Mouse (Mus musculus): Measurements from ENCODE around the gene Musk. TPM values are rescaled to one million over a fixed set of nuclear protein-coding genes. Genes with fewer than 3 reads are reported as not detected.
"Not testable (repeated sequence)": the region's sequence is repeated elsewhere in the genome, so short reads cannot be mapped to it uniquely, and the experiment has no call there.

Gene Musk
- polyA plus RNA-seq (2015; fragmentation: Nextera tagmentation; extraction: Ambion mirVana), result 0.42 and 0.50 TPM in 2 replicates

- Histone ChIP-seq H3K9ac (replicated peaks) (no peak within 1 kb of the TSS), H3K9me3 (replicated peaks) (no peaks in the 10 kb centered on the region), H3K4me1 (no peaks in the 10 kb centered on the region), H3K4me3 (replicated peaks) (no peak within 1 kb of the TSS), H3K4me2 (no peak within 1 kb of the TSS), H3K27me3 (replicated peaks) (no peaks in the 10 kb centered on the region), H3K36me3 (no peaks in the 10 kb centered on the region), H3K27ac (replicated peaks) (no peak within 1 kb of the TSS)
- no peak for ATAC-seq (ENCODE audit: low FRiP score)
- WGBS, result 82% methylated on average over 11 of the region's 11 CpGs
These were observed at the start of gene Musk for GRCm38 (mm10) chr4:58285687-58286086. TSS of gene Musk (plus strand) at chr4:58285960.

- no peak overlapping the region for H3K27ac ChIP-seq (replicated peaks)
- no peaks in the 10 kb centered on the region for H3K9me3 ChIP-seq (replicated peaks)
- H3K27me3 ChIP-seq (replicated peaks), result no peaks in the 10 kb centered on the region
- no peaks in the 10 kb centered on the region for H3K4me1 ChIP-seq
- 86% methylated on average over 7 of the region's 7 CpGs for WGBS
- ATAC-seq (ENCODE audit: low FRiP score), result no peak
- H3K4me3 ChIP-seq (replicated peaks), result no peak overlapping the region
- H3K9ac ChIP-seq (replicated peaks), result no peak overlapping the region
- H3K4me2 ChIP-seq, result no peak overlapping the region
- H3K36me3 ChIP-seq, result no peaks in the 10 kb centered on the region
These were observed 45.3 kb upstream of the Musk start for GRCm38 (mm10) chr4:58240416-58240815.

- 83% methylated on average over 1 of the region's 1 CpGs for WGBS
- no peaks in the 10 kb centered on the region for H3K4me1 ChIP-seq
- no peak overlapping the region for H3K27ac ChIP-seq (replicated peaks)
- H3K9ac ChIP-seq (replicated peaks), result no peak overlapping the region
- no peak overlapping the region for H3K4me2 ChIP-seq
- no peak overlapping the region for H3K4me3 ChIP-seq (replicated peaks)
- H3K36me3 ChIP-seq, result no peaks in the 10 kb centered on the region
- no peak for ATAC-seq (ENCODE audit: low FRiP score)
- no peaks in the 10 kb centered on the region for H3K9me3 ChIP-seq (replicated peaks)
- no peaks in the 10 kb centered on the region for H3K27me3 ChIP-seq (replicated peaks)
These were observed 40.2 kb upstream of the Musk start for GRCm38 (mm10) chr4:58245544-58245943.

GRCm38 (mm10) chr4:58252381-58252780, 33.4 kb upstream of the Musk start:
- Histone ChIP-seq H3K9me3 (replicated peaks) (no peaks in the 10 kb centered on the region), H3K4me3 (replicated peaks) (no peak overlapping the region), H3K4me2 (no peak overlapping the region), H3K4me1 (no peaks in the 10 kb centered on the region), H3K27ac (replicated peaks) (no peak overlapping the region), H3K36me3 (no peaks in the 10 kb centered on the region), H3K9ac (replicated peaks) (no peak overlapping the region), H3K27me3 (replicated peaks) (no peaks in the 10 kb centered on the region)
- ATAC-seq (ENCODE audit: low FRiP score), result no peak
- WGBS, result 94% methylated on average over 3 of the region's 3 CpGs

- Histone ChIP-seq H3K9ac (replicated peaks) (no peak overlapping the region), H3K36me3 (no peaks in the 10 kb centered on the region), H3K4me3 (replicated peaks) (no peak overlapping the region), H3K27ac (replicated peaks) (no peak overlapping the region), H3K4me2 (no peak overlapping the region), H3K4me1 (no peaks in the 10 kb centered on the region), H3K27me3 (replicated peaks) (no peaks in the 10 kb centered on the region), H3K9me3 (replicated peaks) (no peaks in the 10 kb centered on the region)
- ATAC-seq (ENCODE audit: low FRiP score), result no peak
- WGBS, result 46% methylated on average over 5 of the region's 5 CpGs
These were observed 32.4 kb upstream of the Musk start for GRCm38 (mm10) chr4:58253410-58253809.

- not testable (repeated sequence) for H3K4me3 ChIP-seq (replicated peaks); H3K36me3 ChIP-seq; H3K27ac ChIP-seq (replicated peaks); H3K9ac ChIP-seq (replicated peaks); ATAC-seq (ENCODE audit: low FRiP score); H3K9me3 ChIP-seq (replicated peaks); H3K27me3 ChIP-seq (replicated peaks); H3K4me2 ChIP-seq; H3K4me1 ChIP-seq
- WGBS, result 95% methylated on average over 21 of the region's 21 CpGs
These were observed 25.0 kb upstream of the Musk start for GRCm38 (mm10) chr4:58260767-58261166.

- 59% methylated on average over 7 of the region's 7 CpGs for WGBS
- Histone ChIP-seq H3K9me3 (replicated peaks) (no peaks in the 10 kb centered on the region), H3K4me3 (replicated peaks) (no peak overlapping the region), H3K4me2 (no peak overlapping the region), H3K9ac (replicated peaks) (no peak overlapping the region), H3K27ac (replicated peaks) (no peak overlapping the region), H3K4me1 (no peaks in the 10 kb centered on the region), H3K36me3 (no peaks in the 10 kb centered on the region), H3K27me3 (replicated peaks) (no peaks in the 10 kb centered on the region)
- no peak for ATAC-seq (ENCODE audit: low FRiP score)
These were observed 19.5 kb upstream of the Musk start for GRCm38 (mm10) chr4:58266294-58266693.

- no peaks in the 10 kb centered on the region for H3K9me3 ChIP-seq (replicated peaks)
- no peaks in the 10 kb centered on the region for H3K27me3 ChIP-seq (replicated peaks)
- H3K4me1 ChIP-seq, result 0 out of 2 replicates have a peak, but pooled peaks cover 3% of the 10 kb centered on the region
- no peaks in the 10 kb centered on the region for H3K36me3 ChIP-seq
- no peak overlapping the region for H3K9ac ChIP-seq (replicated peaks)
- 77% methylated on average over 4 of the region's 4 CpGs for WGBS
- no peak overlapping the region for H3K4me3 ChIP-seq (replicated peaks)
- no peak overlapping the region for H3K4me2 ChIP-seq
- no peak for ATAC-seq (ENCODE audit: low FRiP score)
- no peak overlapping the region for H3K27ac ChIP-seq (replicated peaks)
These were observed 16.7 kb upstream of the Musk start for GRCm38 (mm10) chr4:58268897-58269542.

- ATAC-seq (ENCODE audit: low FRiP score), result no peak
- Histone ChIP-seq H3K4me3 (replicated peaks) (no peak overlapping the region), H3K27ac (replicated peaks) (no peak overlapping the region), H3K9ac (replicated peaks) (no peak overlapping the region), H3K27me3 (replicated peaks) (no peaks in the 10 kb centered on the region), H3K9me3 (replicated peaks) (no peaks in the 10 kb centered on the region), H3K4me2 (no peak overlapping the region), H3K36me3 (no peaks in the 10 kb centered on the region), H3K4me1 (0 out of 2 replicates have a peak, but pooled peaks cover 3% of the 10 kb centered on the region)
- WGBS, result 93% methylated on average over 2 of the region's 2 CpGs
These were observed 15.8 kb upstream of the Musk start for GRCm38 (mm10) chr4:58269961-58270360.

GRCm38 (mm10) chr4:58270956-58271355, 14.8 kb upstream of the Musk start:
- no peaks in the 10 kb centered on the region for H3K9me3 ChIP-seq (replicated peaks)
- WGBS, result 100% methylated on average over 1 of the region's 1 CpGs
- H3K27ac ChIP-seq (replicated peaks), result no peak overlapping the region
- H3K27me3 ChIP-seq (replicated peaks), result no peaks in the 10 kb centered on the region
- H3K4me1 ChIP-seq, result 0 out of 2 replicates have a peak, but pooled peaks cover 3% of the 10 kb centered on the region
- H3K4me3 ChIP-seq (replicated peaks), result no peak overlapping the region
- H3K36me3 ChIP-seq, result no peaks in the 10 kb centered on the region
- no peak overlapping the region for H3K9ac ChIP-seq (replicated peaks)
- no peak overlapping the region for H3K4me2 ChIP-seq
- no peak for ATAC-seq (ENCODE audit: low FRiP score)

- no peaks in the 10 kb centered on the region for H3K36me3 ChIP-seq
- no peaks in the 10 kb centered on the region for H3K27me3 ChIP-seq (replicated peaks)
- no peaks in the 10 kb centered on the region for H3K9me3 ChIP-seq (replicated peaks)
- H3K9ac ChIP-seq (replicated peaks), result no peak overlapping the region
- H3K4me2 ChIP-seq, result no peak overlapping the region
- H3K4me1 ChIP-seq, result 0 out of 2 replicates have a peak, but pooled peaks cover 3% of the 10 kb centered on the region
- H3K27ac ChIP-seq (replicated peaks), result no peak overlapping the region
- WGBS, result 71% methylated on average over 10 of the region's 10 CpGs
- no peak for ATAC-seq (ENCODE audit: low FRiP score)
- no peak overlapping the region for H3K4me3 ChIP-seq (replicated peaks)
These were observed 14.1 kb upstream of the Musk start for GRCm38 (mm10) chr4:58271504-58272162.

- Histone ChIP-seq H3K4me2 (no peak overlapping the region), H3K27me3 (replicated peaks) (no peaks in the 10 kb centered on the region), H3K4me3 (replicated peaks) (no peak overlapping the region), H3K9me3 (replicated peaks) (no peaks in the 10 kb centered on the region), H3K4me1 (0 out of 2 replicates have a peak, but pooled peaks cover 3% of the 10 kb centered on the region), H3K9ac (replicated peaks) (no peak overlapping the region), H3K27ac (replicated peaks) (no peak overlapping the region), H3K36me3 (no peaks in the 10 kb centered on the region)
- no peak for ATAC-seq (ENCODE audit: low FRiP score)
- 54% methylated on average over 8 of the region's 8 CpGs for WGBS
These were observed 10.4 kb upstream of the Musk start for GRCm38 (mm10) chr4:58275261-58275895.

Data from neural tube, embryonic 15.5 days (tissue).